Mouse (Mus musculus) MEL (cell line): ENCODE data around the gene Hipk1. TPM values are rescaled to one million over a fixed set of nuclear protein-coding genes. Genes with fewer than 3 reads are reported as not detected.

Experiments used
- DNase-seq: peaks from one replicate; pipeline ENCODE4 v3.0.0; 2011; ENCODE audit warnings: low read depth, low spot score
- H3K27ac ChIP-seq: 2 replicates; pipeline ENCODE4 v1.5.1; 2012; ENCODE audit warnings: low read depth, mild to moderate bottlenecking, control low read depth, low read length, moderate library complexity; ENCODE audit not compliant: control insufficient read depth
- H3K27me3 ChIP-seq, 2 experiments: fragments of 150-350 bp in 1 of 2; sonication (generic) in 1 of 2; 2 replicates each; pipeline ENCODE4 v1.6.1; 2012; ENCODE audit warnings: low read length in 2 of 2, mild to moderate bottlenecking in 2 of 2, improper control_type of control experiment in 1 of 2, moderate library complexity in 1 of 2; ENCODE audit not compliant: insufficient read depth in 2 of 2, control insufficient read depth in 1 of 2
- H3K36me3 ChIP-seq, 2 experiments: 2 replicates each; pipeline ENCODE4 v1.6.1; 2012 to 2014; ENCODE audit warnings: low read length in 2 of 2, improper control_type of control experiment in 1 of 2, inconsistent platforms in 1 of 2, mild to moderate bottlenecking in 1 of 2; ENCODE audit not compliant: insufficient read depth in 2 of 2, control insufficient read depth in 1 of 2
- H3K4me1 ChIP-seq, 2 experiments: fragments of 150-350 bp in 1 of 2; sonication (generic) in 1 of 2; 2 replicates each; pipeline ENCODE4 v1.6.1; 2012; ENCODE audit warnings: low read length in 2 of 2, improper control_type of control experiment in 1 of 2, mild to moderate bottlenecking in 1 of 2; ENCODE audit not compliant: insufficient read depth in 2 of 2, control insufficient read depth in 1 of 2
- H3K4me3 ChIP-seq, 2 experiments: fragments of 150-350 bp in 1 of 2; sonication (generic) in 1 of 2; 2 replicates each; pipeline ENCODE4 v1.5.1; 2012; ENCODE audit warnings: low read depth in 2 of 2, low read length in 2 of 2, mild to moderate bottlenecking in 2 of 2, moderate library complexity in 2 of 2, control low read depth in 1 of 2, improper control_type of control experiment in 1 of 2; ENCODE audit not compliant: control insufficient read depth in 1 of 2, insufficient read depth in 1 of 2
- H3K79me2 ChIP-seq: 2 replicates; pipeline ENCODE4 v1.6.1; 2012; ENCODE audit warnings: mild to moderate bottlenecking, low read length, moderate library complexity; ENCODE audit not compliant: control insufficient read depth, poor library complexity, insufficient read depth
- H3K9ac ChIP-seq: 2 replicates; pipeline ENCODE4 v1.6.1; 2012; ENCODE audit warnings: low read depth, mild to moderate bottlenecking, control low read depth, low read length, moderate library complexity; ENCODE audit not compliant: control insufficient read depth, poor library complexity, severe bottlenecking
- H3K9me3 ChIP-seq: fragments of 150-350 bp; sonication (generic); replicated peaks from 2 replicates; pipeline ENCODE4 v1.6.1; 2012; ENCODE audit warnings: mild to moderate bottlenecking, low read length, improper control_type of control experiment, moderate library complexity; ENCODE audit not compliant: insufficient read depth
- BHLHE40 ChIP-seq: IDR thresholded peaks from 2 replicates; pipeline ENCODE4 v1.6.1; 2012; ENCODE audit warnings: low read depth, mild to moderate bottlenecking, inconsistent platforms, low read length, improper control_type of control experiment, borderline replicate concordance
- CHD1 ChIP-seq: IDR thresholded peaks from 2 replicates; pipeline ENCODE4 v1.6.1; 2012; ENCODE audit warnings: low read depth, mild to moderate bottlenecking, inconsistent platforms, low read length, improper control_type of control experiment
- CTCF ChIP-seq, 3 experiments: IDR thresholded peaks in 2 of 3; conservative IDR thresholded peaks in 1 of 3; 2 replicates each; pipeline ENCODE4 v1.5.1; 2011 to 2012; ENCODE audit warnings: low read length in 3 of 3, low read depth in 2 of 3, mild to moderate bottlenecking in 2 of 3, improper control_type of control experiment in 1 of 3, inconsistent platforms in 1 of 3, mixed read lengths in 1 of 3, moderate library complexity in 1 of 3; ENCODE audit not compliant: control insufficient read depth in 1 of 3, insufficient read depth in 1 of 3, poor library complexity in 1 of 3, severe bottlenecking in 1 of 3
- ELF1 ChIP-seq: IDR thresholded peaks from 2 replicates; pipeline ENCODE4 v1.6.1; 2014; ENCODE audit warnings: low read depth, mild to moderate bottlenecking, inconsistent platforms, low read length, improper control_type of control experiment, moderate library complexity
- MAZ ChIP-seq: IDR thresholded peaks from 2 replicates; pipeline ENCODE4 v1.6.1; 2012; ENCODE audit warnings: low read depth, mild to moderate bottlenecking, inconsistent platforms, low read length, improper control_type of control experiment
- MEF2A ChIP-seq: IDR thresholded peaks from 2 replicates; pipeline ENCODE4 v1.6.1; 2014; ENCODE audit warnings: low read depth, mild to moderate bottlenecking, inconsistent platforms, low read length, improper control_type of control experiment; ENCODE audit not compliant: poor library complexity, insufficient replicate concordance, severe bottlenecking; ENCODE audit errors: extremely low read depth
- MYC ChIP-seq: IDR thresholded peaks from 2 replicates; pipeline ENCODE4 v1.6.1; 2011; ENCODE audit warnings: low read depth, mild to moderate bottlenecking, low read length, improper control_type of control experiment, moderate library complexity
- POLR2AphosphoS5 ChIP-seq: IDR thresholded peaks from 2 replicates; pipeline ENCODE4 v1.6.1; 2012; ENCODE audit warnings: low read depth, borderline replicate concordance, mild to moderate bottlenecking, inconsistent platforms, low read length, moderate library complexity, mixed read lengths
- SIN3A ChIP-seq: IDR thresholded peaks from 2 replicates; pipeline ENCODE4 v1.6.1; 2012; ENCODE audit warnings: low read length, improper control_type of control experiment, inconsistent platforms
- SMC3 ChIP-seq: IDR thresholded peaks from 2 replicates; pipeline ENCODE4 v1.6.1; 2011; ENCODE audit warnings: low read depth, low read length, improper control_type of control experiment
- TAL1 ChIP-seq: IDR thresholded peaks from 2 replicates; pipeline ENCODE4 v1.6.1; 2012; ENCODE audit warnings: mild to moderate bottlenecking, inconsistent platforms, low read length, moderate library complexity, mixed read lengths
- TCF12 ChIP-seq: IDR thresholded peaks from 2 replicates; pipeline ENCODE4 v1.6.1; 2014; ENCODE audit warnings: low read depth, mild to moderate bottlenecking, inconsistent platforms, low read length, improper control_type of control experiment, moderate library complexity
- USF1 ChIP-seq: IDR thresholded peaks from 2 replicates; pipeline ENCODE4 v1.6.1; 2014; ENCODE audit warnings: low read depth, mild to moderate bottlenecking, inconsistent platforms, low read length, improper control_type of control experiment, moderate library complexity
- USF2 ChIP-seq, 2 experiments: IDR thresholded peaks; 2 replicates each; pipeline ENCODE4 v1.6.1; 2011 to 2012; ENCODE audit warnings: improper control_type of control experiment in 2 of 2, low read length in 2 of 2, borderline replicate concordance in 1 of 2, inconsistent platforms in 1 of 2, low read depth in 1 of 2, mild to moderate bottlenecking in 1 of 2; ENCODE audit not compliant: insufficient read depth in 1 of 2
- ZKSCAN1 ChIP-seq: IDR thresholded peaks from 2 replicates; pipeline ENCODE4 v1.6.1; 2012; ENCODE audit warnings: low read depth, mild to moderate bottlenecking, inconsistent platforms, low read length, improper control_type of control experiment, moderate library complexity
- ZMIZ1 ChIP-seq: IDR thresholded peaks from 2 replicates; pipeline ENCODE4 v1.6.1; 2012; ENCODE audit warnings: low read depth, mild to moderate bottlenecking, inconsistent platforms, low read length, improper control_type of control experiment, moderate library complexity
- ZNF384 ChIP-seq: IDR thresholded peaks from 2 replicates; pipeline ENCODE4 v1.6.1; 2012; ENCODE audit warnings: low read depth, mild to moderate bottlenecking, inconsistent platforms, low read length, improper control_type of control experiment
- polyA plus RNA-seq, 2 experiments: library from polyadenylated mRNA; stranded (reverse) in 1 of 2; unstranded in 1 of 2; fragments of >175 nt in 1 of 2; fragments of >200 nt in 1 of 2; gene quantifications; 2 replicates each; pipeline versions ENCODE4 v1.2.1 to v1.2.4; 2012; ENCODE audit warnings: low replicate concordance in 2 of 2, low read depth in 1 of 2; ENCODE audit not compliant: insufficient read length in 2 of 2, insufficient read depth in 1 of 2, missing spikeins in 1 of 2
- total RNA-seq: library from RNA; depleted of rRNA; stranded (reverse); fragments of 300-350 nt; gene quantifications from 2 replicates; pipeline ENCODE4 v1.2.3, GENCODE M21; 2012

Gene Hipk1
- total and polyA plus RNA-seq, 3 experiments = 16.7 to 28.7 TPM; not detected in 1

GRCm38 (mm10) chr3:103696388-103696925 is 94.9 kb downstream of the Hipk1 start:
- Histone ChIP-seq H3K9me3 (no peaks in the 10 kb centered on the region), H3K27ac (no peak overlapping the region), H3K36me3 (no peaks in the 10 kb centered on the region), H3K79me2 (no peaks in the 10 kb centered on the region), H3K9ac (no peak overlapping the region), H3K27me3 (no peaks in the 10 kb centered on the region; a peak in 1 of 4 replicates), H3K4me1 (no peaks in the 10 kb centered on the region), H3K4me3 (no peak overlapping the region)
- no peak for TF ChIP-seq ELF1
- no peak for TF ChIP-seq USF1
- DNase-seq = no peak

DNA sequence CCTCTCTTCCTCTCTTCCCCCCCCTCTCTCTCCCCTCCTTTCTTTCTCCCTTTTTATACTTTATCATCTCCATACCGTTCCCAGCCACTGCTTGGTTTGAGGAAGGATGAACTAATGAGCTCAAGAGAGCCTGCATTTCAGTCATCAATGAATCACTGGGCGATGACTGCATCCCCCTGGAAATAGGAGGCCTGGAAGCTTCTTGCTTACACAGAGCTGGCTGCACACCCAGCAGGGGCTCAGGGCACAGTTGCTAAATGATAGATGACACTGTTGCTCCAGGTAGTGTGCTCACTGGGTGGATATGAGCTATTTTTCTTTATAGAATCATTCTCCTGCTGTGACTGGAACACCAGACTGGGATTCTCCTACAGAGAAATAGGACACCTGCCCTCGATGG is 95.8 kb downstream of the Hipk1 start:
- Histone ChIP-seq H3K27ac (no peak overlapping the region), H3K4me3 (no peak overlapping the region), H3K9me3 (no peaks in the 10 kb centered on the region), H3K36me3 (no peaks in the 10 kb centered on the region), H3K9ac (no peak overlapping the region), H3K79me2 (no peaks in the 10 kb centered on the region), H3K4me1 (no peaks in the 10 kb centered on the region), H3K27me3 (no peaks in the 10 kb centered on the region; a peak in 1 of 4 replicates)
- TF ChIP-seq SIN3A (no peak), TAL1 (no peak), BHLHE40 (no peak), CHD1 (no peak), POLR2AphosphoS5 (no peak), USF2 (IDR thresholded peaks at IDR 0.05; ENCODE audit: borderline replicate concordance in 1 of 2, insufficient read depth in 1 of 2, low read depth in 1 of 2, low read length in 2 of 2) (no peak), MAZ (no peak), ZNF384 (no peak), MYC (no peak), ZMIZ1 (no peak), MEF2A (no peak), ZKSCAN1 (no peak), SMC3 (no peak), CTCF (IDR thresholded peaks at IDR 0.05 in 2 of 3, conservative IDR thresholded peaks at IDR 0.05 in 1 of 3; ENCODE audit: control insufficient read depth in 1 of 3, insufficient read depth in 1 of 3, low read depth in 2 of 3, low read length in 3 of 3, poor library complexity in 1 of 3, severe bottlenecking in 1 of 3) (no peak), TCF12 (no peak)
- no peak for DNase-seq
